Mouse (Mus musculus) neural tube, embryonic 12.5 days (tissue): ENCODE measurements around the gene Gm10283. TPM values are rescaled to one million over a fixed set of nuclear protein-coding genes. Genes with fewer than 3 reads are reported as not detected.

ENCODE experiments used
- ATAC-seq: fragments of 200-750 bp; cut with Nextera tagmentation; 2 replicates; pipeline ENCODE4 v1.8.0; 2017; ENCODE audit warnings: low read depth, mild to moderate bottlenecking, moderate TSS enrichment, moderate library complexity; ENCODE audit not compliant: low FRiP score
- H3K27ac ChIP-seq: fragments of 300-500 bp; sonication (generic); 2 replicates; pipeline ENCODE4 v1.5.1; 2016
- H3K27me3 ChIP-seq: fragments of 300-500 bp; sonication (generic); replicated peaks from 2 replicates; pipeline ENCODE4 v1.6.1; 2016; ENCODE audit warnings: mild to moderate bottlenecking
- H3K36me3 ChIP-seq: fragments of 300-500 bp; sonication (generic); 2 replicates; pipeline ENCODE4 v1.6.1; 2016; ENCODE audit warnings: mild to moderate bottlenecking
- H3K4me1 ChIP-seq: fragments of 300-500 bp; sonication (generic); 2 replicates; pipeline ENCODE4 v1.6.1; 2016
- H3K4me2 ChIP-seq: fragments of 300-500 bp; sonication (generic); replicated peaks from 2 replicates; pipeline ENCODE4 v1.6.1; 2016; ENCODE audit warnings: mild to moderate bottlenecking
- H3K4me3 ChIP-seq: fragments of 300-500 bp; sonication (generic); 2 replicates; pipeline ENCODE4 v1.5.1; 2016
- H3K9ac ChIP-seq: fragments of 300-500 bp; sonication (generic); 2 replicates; pipeline ENCODE4 v1.6.1; 2016; ENCODE audit warnings: mild to moderate bottlenecking
- H3K9me3 ChIP-seq: fragments of 300-500 bp; sonication (generic); 2 replicates; pipeline ENCODE4 v1.6.1; 2016; ENCODE audit warnings: mild to moderate bottlenecking
- WGBS: fragments of 180-500 bp; shearing (Covaris S2); methylation state at CpG from one replicate; pipeline ENCODE4 v1.1.7; 2016; 5-methylcytosine and 5-hydroxymethylcytosine counted together
- polyA plus RNA-seq: library from polyadenylated mRNA; unstranded; fragments of >200 nt; fragmentation: Nextera tagmentation; extraction: Ambion mirVana; gene quantifications from 2 replicates; pipeline ENCODE4 v1.2.1, GENCODE M21; 2016

Gm10283 gene
- polyA plus RNA-seq, 1 experiment from 2014 or later, result not detected

DNA sequence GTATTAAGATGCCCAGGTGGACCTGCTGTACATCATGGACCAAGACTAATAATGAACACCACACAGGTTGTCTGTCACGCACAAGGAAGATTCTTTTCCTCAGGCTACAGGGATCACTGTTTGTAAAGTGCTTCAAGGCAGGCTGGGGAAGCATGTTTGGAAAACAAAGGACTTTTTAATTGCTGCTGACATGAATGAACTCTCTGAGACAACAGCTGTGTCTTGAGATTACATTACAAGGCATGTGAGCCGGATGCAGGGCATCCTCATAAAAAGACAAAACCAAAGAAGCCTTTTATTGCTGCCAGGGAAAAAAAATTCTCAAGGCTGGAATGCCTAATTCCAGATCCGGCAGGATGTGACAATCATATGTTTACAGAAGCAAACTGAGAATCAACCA, 64.4 kb downstream of the Gm10283 start:
- Histone ChIP-seq H3K9me3 (no peaks in the 10 kb centered on the region), H3K27ac (no peak overlapping the region), H3K36me3 (no peaks in the 10 kb centered on the region), H3K9ac (no peak overlapping the region), H3K4me2 (no peak overlapping the region), H3K27me3 (no peaks in the 10 kb centered on the region), H3K4me1 (no peaks in the 10 kb centered on the region), H3K4me3 (no peak overlapping the region)
- WGBS, result 34% methylated on average over 3 of the region's 3 CpGs
- no peak for ATAC-seq

DNA sequence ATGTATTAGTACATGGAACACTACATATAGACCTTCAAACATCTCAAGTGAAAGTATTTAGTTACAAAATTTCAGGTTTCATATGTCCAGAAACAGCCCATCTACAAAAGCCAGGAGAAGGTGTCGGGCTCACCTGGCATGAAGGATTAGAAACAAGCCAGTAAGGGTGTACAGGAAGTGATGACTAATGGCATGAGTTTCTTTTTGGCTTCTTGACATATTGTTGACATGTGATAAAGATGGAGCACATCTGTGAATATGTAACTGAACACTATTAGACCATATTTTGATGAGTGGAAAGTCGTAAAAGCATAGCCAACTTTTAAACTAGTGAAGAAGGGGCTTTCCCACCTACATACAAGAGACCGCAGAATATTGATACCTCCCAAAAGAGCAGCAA, 66.1 kb downstream of the Gm10283 start:
- H3K4me3 ChIP-seq, result no peak overlapping the region
- 89% methylated on average over 3 of the region's 3 CpGs for WGBS

DNA sequence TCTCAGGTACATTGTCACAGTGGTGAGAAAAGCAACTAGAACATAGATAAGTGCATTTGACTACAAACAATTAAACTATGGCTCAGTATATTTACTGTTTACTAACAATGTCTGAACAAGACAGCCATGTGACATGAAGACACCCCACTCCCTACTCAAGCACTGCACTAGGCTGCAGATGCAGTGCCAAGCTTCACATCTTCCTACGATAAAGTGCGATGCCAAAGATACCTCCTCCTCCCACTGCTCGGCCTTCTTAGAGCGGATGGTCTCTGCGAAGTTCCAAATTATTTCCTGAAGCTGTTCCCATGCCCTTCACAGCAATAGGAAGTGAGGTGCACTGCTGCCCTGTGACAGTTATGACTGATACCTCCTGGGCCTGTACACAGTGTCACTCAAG, 70.3 kb downstream of the Gm10283 start:
- Histone ChIP-seq H3K9me3 (no peaks in the 10 kb centered on the region), H3K27me3 (no peaks in the 10 kb centered on the region), H3K36me3 (no peaks in the 10 kb centered on the region), H3K4me2 (no peak overlapping the region), H3K9ac (no peak overlapping the region), H3K4me3 (no peak overlapping the region), H3K4me1 (no peaks in the 10 kb centered on the region), H3K27ac (no peak overlapping the region)
- 95% methylated on average over 5 of the region's 5 CpGs for WGBS
- no peak for ATAC-seq

More for the DNA sequence above, 66.1 kb downstream of the Gm10283 start:
- H3K9me3 ChIP-seq, result no peaks in the 10 kb centered on the region
- no peak for ATAC-seq
- H3K27me3 ChIP-seq, result no peaks in the 10 kb centered on the region
- H3K9ac ChIP-seq, result no peak overlapping the region
- H3K36me3 ChIP-seq, result no peaks in the 10 kb centered on the region
- no peak overlapping the region for H3K27ac ChIP-seq
- no peak overlapping the region for H3K4me2 ChIP-seq
- no peaks in the 10 kb centered on the region for H3K4me1 ChIP-seq

DNA sequence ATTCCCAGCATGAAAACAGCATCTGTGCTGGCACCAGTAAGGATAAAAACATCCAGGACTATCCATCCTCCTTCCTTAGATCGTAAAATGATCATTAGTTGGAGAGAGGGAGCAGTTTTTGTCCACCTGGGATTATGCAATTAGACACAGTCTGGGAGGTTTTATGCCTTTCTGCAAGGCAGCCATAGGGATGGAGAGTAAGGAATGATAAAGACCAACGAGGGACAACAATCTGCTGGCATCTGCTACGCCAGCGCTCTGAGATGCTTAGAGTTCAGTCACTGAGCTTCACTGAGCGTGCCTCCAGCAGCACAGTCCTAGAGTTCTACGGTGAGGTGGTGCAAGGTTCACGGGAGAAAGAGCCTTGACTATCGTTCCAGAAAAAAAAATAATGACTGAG, 96.6 kb downstream of the Gm10283 start:
- Histone ChIP-seq H3K4me1 (no peaks in the 10 kb centered on the region), H3K9ac (no peak overlapping the region), H3K4me2 (no peak overlapping the region), H3K9me3 (no peaks in the 10 kb centered on the region), H3K27me3 (no peaks in the 10 kb centered on the region), H3K36me3 (no peaks in the 10 kb centered on the region), H3K27ac (no peak overlapping the region), H3K4me3 (no peak overlapping the region)
- ATAC-seq, result no peak
- WGBS, result 65% methylated on average over 8 of the region's 8 CpGs

DNA sequence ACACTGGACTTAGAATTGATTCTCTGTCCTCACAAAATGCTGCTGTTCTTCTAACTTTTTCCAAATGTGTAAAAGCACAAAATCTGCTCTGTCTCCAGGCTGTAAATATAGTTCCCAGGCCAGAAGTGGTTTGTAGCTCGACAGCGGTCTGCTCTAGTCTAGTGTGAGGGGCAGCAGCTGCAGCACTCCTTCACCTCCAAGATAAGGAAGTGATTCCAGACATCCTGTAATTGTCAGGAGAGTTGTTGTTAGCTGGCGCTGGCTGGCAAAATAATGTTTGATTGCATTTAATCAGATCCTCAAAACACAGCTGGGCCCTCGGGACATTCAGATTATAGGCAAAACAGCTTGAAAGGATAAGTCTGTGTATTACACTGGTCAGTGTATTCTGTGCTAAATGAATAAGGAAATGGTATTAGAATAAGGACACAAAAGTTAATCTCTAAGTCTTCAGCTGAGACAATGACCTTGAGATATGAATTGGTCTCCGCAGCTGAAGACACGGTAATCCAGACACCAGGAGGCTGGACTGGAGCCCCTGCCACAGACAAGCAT, 97.9 kb downstream of the Gm10283 start:
- Histone ChIP-seq H3K4me2 (no peak overlapping the region), H3K27me3 (no peaks in the 10 kb centered on the region), H3K4me1 (no peaks in the 10 kb centered on the region), H3K36me3 (no peaks in the 10 kb centered on the region), H3K4me3 (no peak overlapping the region), H3K9ac (no peak overlapping the region), H3K9me3 (no peaks in the 10 kb centered on the region), H3K27ac (no peak overlapping the region)
- no peak for ATAC-seq
- 75% methylated on average over 6 of the region's 6 CpGs for WGBS

DNA sequence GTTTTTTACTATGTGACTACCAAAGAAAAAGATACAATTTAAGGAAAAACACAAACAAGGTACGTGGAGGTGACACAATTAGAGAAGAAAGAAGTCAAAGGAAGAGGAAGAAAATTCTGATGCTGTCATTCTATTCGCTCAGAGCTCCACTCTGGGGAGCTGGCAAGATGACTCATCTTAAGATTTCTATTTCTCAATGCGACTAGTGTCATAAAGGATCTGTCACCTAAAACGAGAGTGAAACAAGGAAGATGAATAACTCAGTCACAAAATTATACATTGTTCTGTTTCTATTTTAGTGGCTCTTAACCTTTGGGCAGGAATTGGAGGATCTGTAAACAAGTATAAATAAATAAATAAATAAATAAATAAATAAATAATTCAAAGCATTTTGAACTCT, 109.3 kb downstream of the Gm10283 start:
- Histone ChIP-seq H3K9me3 (no peaks in the 10 kb centered on the region), H3K27ac (no peak overlapping the region), H3K4me3 (no peak overlapping the region), H3K4me2 (no peak overlapping the region), H3K27me3 (no peaks in the 10 kb centered on the region), H3K9ac (no peak overlapping the region), H3K4me1 (no peaks in the 10 kb centered on the region), H3K36me3 (no peaks in the 10 kb centered on the region)
- no peak for ATAC-seq
- 83% methylated on average over 4 of the region's 4 CpGs for WGBS

DNA sequence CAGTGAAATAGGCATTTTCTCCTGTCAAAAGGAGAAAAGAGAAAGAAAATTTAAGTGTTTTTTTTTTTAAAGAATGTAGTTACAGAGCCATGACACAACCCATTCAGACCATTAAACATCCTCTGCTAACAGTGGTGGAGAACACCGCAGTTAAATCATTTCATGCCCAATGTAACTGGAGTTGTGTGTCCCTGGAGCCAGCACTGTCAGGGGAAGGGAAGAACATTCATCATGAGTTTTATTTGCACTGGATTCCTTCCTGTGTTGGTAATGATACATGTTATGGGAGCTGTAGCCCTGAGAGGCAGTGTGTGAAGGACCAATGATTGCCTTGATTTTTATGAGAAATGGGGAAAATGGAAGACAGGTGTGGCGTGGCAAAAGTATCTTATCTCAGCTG, 116.4 kb downstream of the Gm10283 start:
- no peak overlapping the region for H3K4me2 ChIP-seq
- ATAC-seq, result no peak
- no peak overlapping the region for H3K4me3 ChIP-seq
- no peaks in the 10 kb centered on the region for H3K9me3 ChIP-seq
- H3K27me3 ChIP-seq, result no peaks in the 10 kb centered on the region
- H3K4me1 ChIP-seq, result no peaks in the 10 kb centered on the region
- 69% methylated on average over 2 of the region's 2 CpGs for WGBS
- H3K36me3 ChIP-seq, result no peaks in the 10 kb centered on the region
- no peak overlapping the region for H3K27ac ChIP-seq
- H3K9ac ChIP-seq, result no peak overlapping the region

Other genes starting within 250 kb of the Gm10283 start
- gene Aadat, start 2.7 kb upstream of the Gm10283 start, polyA plus RNA-seq, result 0.65 and 1.3 TPM in 2 replicates
- gene Mfap3l, start 129.6 kb upstream of the Gm10283 start, polyA plus RNA-seq, result 3.0 and 3.3 TPM in 2 replicates